Mouse (Mus musculus) heart, embryonic 10.5 days (tissue): ENCODE data around the gene Adgrg5. TPM values are rescaled to one million over a fixed set of nuclear protein-coding genes. Genes with fewer than 3 reads are reported as not detected.
A peak's percentile ranks its signal among the peaks of the same experiment; 100 is the strongest.

Experiments
- DNase-seq: peaks from one replicate; pipeline ENCODE4 v3.0.0-alpha.2; 2017; ENCODE audit warnings: low spot score
- H3K27ac ChIP-seq: fragments of 300-500 bp; sonication (generic); 2 replicates; pipeline ENCODE4 v1.5.1; 2016; ENCODE audit warnings: mild to moderate bottlenecking
- H3K27me3 ChIP-seq: fragments of 300-500 bp; sonication (generic); 2 replicates; pipeline ENCODE4 v1.6.1; 2016; ENCODE audit warnings: mild to moderate bottlenecking; ENCODE audit not compliant: poor library complexity, insufficient read depth, severe bottlenecking
- H3K36me3 ChIP-seq: fragments of 300-500 bp; sonication (generic); 2 replicates; pipeline ENCODE4 v1.6.1; 2016; ENCODE audit warnings: mild to moderate bottlenecking, moderate library complexity
- H3K4me1 ChIP-seq: fragments of 300-500 bp; sonication (generic); 2 replicates; pipeline ENCODE4 v1.6.1; 2016; ENCODE audit warnings: mild to moderate bottlenecking
- H3K4me3 ChIP-seq: fragments of 300-500 bp; sonication (generic); 2 replicates; pipeline ENCODE4 v1.5.1; 2016; ENCODE audit warnings: mild to moderate bottlenecking, moderate library complexity
- H3K9me3 ChIP-seq: fragments of 300-500 bp; sonication (generic); 2 replicates; pipeline ENCODE4 v1.6.1; 2016; ENCODE audit warnings: mild to moderate bottlenecking, moderate library complexity
- WGBS: fragments of 180-500 bp; shearing (Covaris S2); methylation state at CpG from one replicate; pipeline ENCODE4 v1.1.7; 2016; 5-methylcytosine and 5-hydroxymethylcytosine counted together
- polyA plus RNA-seq: library from polyadenylated mRNA; unstranded; fragments of >200 nt; fragmentation: Nextera tagmentation; extraction: Ambion mirVana; gene quantifications from 2 replicates; pipeline ENCODE4 v1.2.1, GENCODE M21; 2016

Gene Adgrg5
- polyA plus RNA-seq = 0.69 and 0.79 TPM in 2 replicates

GRCm38 (mm10) chr8:94923405-94923804 is at the start of gene Adgrg5:
TSS of gene Adgrg5 (plus strand) at chr8:94923694.
- H3K4me1 ChIP-seq = peaks cover 19% of the 10 kb centered on the region
- DNase-seq = no peak
- peak within 1 kb of the TSS; percentile 70 for H3K27ac ChIP-seq
- no peaks in the 10 kb centered on the region for H3K36me3 ChIP-seq
- 47% methylated on average over 8 of the region's 8 CpGs for WGBS
- H3K27me3 ChIP-seq = peaks cover 4% of the 10 kb centered on the region; the same call in 1 of the 2 replicates
- H3K9me3 ChIP-seq = no peaks in the 10 kb centered on the region
- no peak within 1 kb of the TSS for H3K4me3 ChIP-seq

DNA sequence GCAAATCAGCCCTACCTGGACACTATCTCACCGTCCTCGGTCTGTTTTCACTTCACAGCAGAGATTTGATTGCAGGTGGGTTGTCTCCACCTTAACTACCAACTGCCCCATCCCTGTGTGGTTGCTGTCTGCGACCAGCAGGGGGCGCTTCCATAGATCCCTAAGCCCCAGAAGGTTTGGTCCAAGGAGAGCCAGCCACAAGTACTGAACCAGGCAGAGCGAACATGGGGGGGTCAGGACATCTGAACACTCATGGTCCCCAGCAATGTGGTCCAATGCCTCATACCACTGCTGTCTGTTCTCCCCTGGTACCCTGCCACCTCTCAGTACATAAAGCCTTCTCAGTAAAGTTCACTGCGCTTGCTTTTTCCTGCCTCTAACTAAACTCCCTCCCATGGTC is 49.1 kb upstream of the Adgrg5 start:
- Histone ChIP-seq H3K27me3 (peaks cover 5% of the 10 kb centered on the region; the same call in 1 of the 2 replicates), H3K27ac (peak overlapping the region; percentile 91), H3K9me3 (no peaks in the 10 kb centered on the region), H3K4me3 (peak overlapping the region; percentile 88), H3K36me3 (peaks cover 12% of the 10 kb centered on the region), H3K4me1 (peaks cover 74% of the 10 kb centered on the region)
- DNase-seq = peak; percentile 88
- WGBS = 8% methylated on average over 6 of the region's 6 CpGs

DNA sequence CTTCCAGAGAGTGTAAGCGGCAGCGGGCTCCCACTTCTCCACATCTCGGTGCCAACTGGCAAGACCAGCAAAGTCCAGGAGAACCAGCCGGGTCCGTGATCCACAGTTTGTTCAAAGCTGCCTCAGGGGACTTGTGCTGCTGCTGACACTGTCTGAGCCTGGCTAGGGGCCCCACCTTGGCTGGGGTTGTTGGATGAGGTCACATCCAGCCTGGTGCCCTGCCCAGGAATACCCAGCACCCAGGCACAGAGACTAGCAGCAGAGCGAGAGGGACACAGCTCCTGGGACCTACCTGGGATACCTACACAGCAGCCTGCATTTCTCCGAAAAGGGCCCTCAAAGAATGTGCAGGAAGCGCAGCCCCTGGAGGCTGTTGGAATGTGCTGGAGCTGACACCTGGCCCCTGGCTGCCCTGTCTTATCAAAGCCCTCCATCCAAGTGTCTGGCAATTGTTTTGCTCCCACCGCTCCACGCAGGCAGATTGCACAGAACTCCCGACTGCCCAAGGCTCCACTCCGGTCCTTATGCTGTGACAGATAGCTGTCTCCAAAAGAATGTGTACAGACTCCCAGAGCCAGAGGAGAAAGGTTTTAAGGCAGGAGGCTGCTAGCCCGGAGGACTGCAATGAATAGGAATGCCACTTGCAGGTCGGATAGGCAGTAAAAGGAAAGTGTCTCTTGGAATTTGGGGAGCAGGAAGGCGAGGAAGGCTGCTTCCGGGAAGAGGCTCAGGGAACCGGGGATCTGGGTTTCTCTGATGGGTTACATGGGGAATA is 48.2 kb upstream of the Adgrg5 start:
- no peak for DNase-seq
- H3K4me1 ChIP-seq = peaks cover 65% of the 10 kb centered on the region
- WGBS = 6% methylated on average over 17 of the region's 17 CpGs
- peaks cover 5% of the 10 kb centered on the region; the same call in 1 of the 2 replicates for H3K27me3 ChIP-seq
- no peaks in the 10 kb centered on the region for H3K9me3 ChIP-seq
- peak overlapping the region; percentile 91 for H3K27ac ChIP-seq
- H3K4me3 ChIP-seq = peak overlapping the region; percentile 88
- H3K36me3 ChIP-seq = peaks cover 2% of the 10 kb centered on the region; the same call in 1 of the 2 replicates

GRCm38 (mm10) chr8:94875871-94876150 is 47.7 kb upstream of the Adgrg5 start:
- H3K4me1 ChIP-seq = peaks cover 62% of the 10 kb centered on the region
- peak overlapping the region; percentile 88 for H3K4me3 ChIP-seq
- peak overlapping the region; percentile 91 for H3K27ac ChIP-seq
- under 1% methylated on average over 20 of the region's 20 CpGs for WGBS
- H3K36me3 ChIP-seq = no peaks in the 10 kb centered on the region
- peaks cover 5% of the 10 kb centered on the region; the same call in 1 of the 2 replicates for H3K27me3 ChIP-seq
- no peaks in the 10 kb centered on the region for H3K9me3 ChIP-seq
- DNase-seq = no peak

GRCm38 (mm10) chr8:94876197-94876730 is 47.2 kb upstream of the Adgrg5 start, which contains the start of gene Dok4:
TSS of gene Dok4 (minus strand) at chr8:94876330.
- peaks cover 5% of the 10 kb centered on the region; the same call in 1 of the 2 replicates for H3K27me3 ChIP-seq
- peak; percentile 97 for DNase-seq
- H3K9me3 ChIP-seq = no peaks in the 10 kb centered on the region
- peak within 1 kb of the TSS; percentile 91 for H3K27ac ChIP-seq
- H3K36me3 ChIP-seq = no peaks in the 10 kb centered on the region
- WGBS = under 1% methylated on average over 34 of the region's 37 CpGs
- peaks cover 60% of the 10 kb centered on the region for H3K4me1 ChIP-seq
- H3K4me3 ChIP-seq = peak within 1 kb of the TSS; percentile 88

- H3K27ac ChIP-seq = peak overlapping the region; percentile 91
- H3K36me3 ChIP-seq = no peaks in the 10 kb centered on the region
- peaks cover 5% of the 10 kb centered on the region; the same call in 1 of the 2 replicates for H3K27me3 ChIP-seq
- no peak for DNase-seq
- H3K4me1 ChIP-seq = peaks cover 55% of the 10 kb centered on the region
- H3K9me3 ChIP-seq = no peaks in the 10 kb centered on the region
- peak overlapping the region; percentile 88 for H3K4me3 ChIP-seq
- WGBS = 42% methylated on average over 3 of the region's 3 CpGs
Measured at GRCm38 (mm10) chr8:94876820-94877219, 46.7 kb upstream of the Adgrg5 start.

DNA sequence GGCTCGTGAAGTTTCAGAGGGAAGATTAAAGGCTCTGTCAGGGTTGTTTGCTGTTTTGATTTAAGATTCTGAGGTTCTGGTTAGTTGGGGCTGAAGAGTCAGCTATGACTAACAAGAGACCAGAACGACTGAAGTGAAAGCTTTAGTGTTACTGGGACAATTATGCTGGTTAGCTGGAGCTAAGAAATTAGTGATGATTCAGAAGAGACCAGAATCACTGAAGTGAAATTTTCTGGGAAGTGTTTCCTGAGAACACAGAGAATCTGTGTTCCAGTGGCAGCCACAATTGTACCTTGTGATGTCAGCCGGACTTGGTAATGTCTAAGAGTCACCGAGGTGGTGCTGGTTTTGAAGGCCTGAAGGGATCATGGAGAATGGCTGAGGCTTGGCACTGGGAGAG is 42.8 kb upstream of the Adgrg5 start:
- Histone ChIP-seq H3K27me3 (no peaks in the 10 kb centered on the region), H3K4me1 (peaks cover 20% of the 10 kb centered on the region), H3K36me3 (no peaks in the 10 kb centered on the region), H3K4me3 (no peak overlapping the region), H3K9me3 (no peaks in the 10 kb centered on the region), H3K27ac (no peak overlapping the region)
- no peak for DNase-seq
- WGBS = 60% methylated on average over 4 of the region's 4 CpGs

- peak overlapping the region; percentile 54; the same call in 1 of the 2 replicates for H3K27ac ChIP-seq
- no peaks in the 10 kb centered on the region for H3K9me3 ChIP-seq
- H3K36me3 ChIP-seq = no peaks in the 10 kb centered on the region
- DNase-seq = no peak
- H3K27me3 ChIP-seq = no peaks in the 10 kb centered on the region
- H3K4me3 ChIP-seq = peak overlapping the region; percentile 22; the same call in 1 of the 2 replicates
- 37% methylated on average over 14 of the region's 14 CpGs for WGBS
- H3K4me1 ChIP-seq = peaks cover 28% of the 10 kb centered on the region
Measured at GRCm38 (mm10) chr8:94888383-94889036, 35.0 kb upstream of the Adgrg5 start.

- peak overlapping the region; percentile 81 for H3K27ac ChIP-seq
- 18% methylated on average over 2 of the region's 2 CpGs for WGBS
- 0 out of 2 replicates have a peak overlapping the region, but pooled peaks have one; percentile 0 for H3K4me3 ChIP-seq
Measured at GRCm38 (mm10) chr8:94892917-94893316, 30.6 kb upstream of the Adgrg5 start.

GRCm38 (mm10) chr8:94899262-94899661 is 24.2 kb upstream of the Adgrg5 start:
- Histone ChIP-seq H3K9me3 (no peaks in the 10 kb centered on the region), H3K27me3 (no peaks in the 10 kb centered on the region), H3K36me3 (peaks cover 24% of the 10 kb centered on the region), H3K4me3 (peak overlapping the region; percentile 52), H3K4me1 (peaks cover 63% of the 10 kb centered on the region), H3K27ac (peak overlapping the region; percentile 92)
- WGBS = 4% methylated on average over 11 of the region's 11 CpGs
- peak; percentile 94 for DNase-seq

More at GRCm38 (mm10) chr8:94892917-94893316, 30.6 kb upstream of the Adgrg5 start:
- H3K4me1 ChIP-seq = peaks cover 41% of the 10 kb centered on the region
- H3K27me3 ChIP-seq = no peaks in the 10 kb centered on the region
- no peaks in the 10 kb centered on the region for H3K9me3 ChIP-seq
- peak; percentile 87 for DNase-seq
- H3K36me3 ChIP-seq = no peaks in the 10 kb centered on the region

DNA sequence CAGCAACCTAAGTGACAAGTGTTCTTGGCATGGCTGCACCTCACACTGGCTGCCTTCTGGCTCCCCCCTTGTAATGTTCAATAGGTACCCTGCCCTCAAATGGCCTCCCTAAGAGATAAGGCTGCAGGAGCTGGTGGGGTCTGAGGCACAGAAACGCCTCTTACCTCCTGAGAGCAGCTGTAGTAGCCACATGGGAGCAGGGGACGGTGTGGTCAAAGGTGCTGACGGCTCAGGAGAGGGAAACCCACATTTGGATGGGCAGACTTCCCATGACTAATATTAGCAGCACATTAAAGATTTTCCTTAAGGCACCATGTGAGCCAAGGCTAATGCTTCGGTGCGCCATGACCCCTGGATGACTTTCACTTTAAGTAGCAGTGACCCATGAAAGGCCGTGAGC is 22.9 kb upstream of the Adgrg5 start:
- H3K27ac ChIP-seq = peak overlapping the region; percentile 92

GRCm38 (mm10) chr8:94901031-94901430 is 22.5 kb upstream of the Adgrg5 start:
- WGBS = 4% methylated on average over 5 of the region's 5 CpGs
- Histone ChIP-seq H3K4me3 (peak overlapping the region; percentile 33), H3K36me3 (peaks cover 42% of the 10 kb centered on the region), H3K27me3 (no peaks in the 10 kb centered on the region), H3K27ac (peak overlapping the region; percentile 92), H3K4me1 (peaks cover 73% of the 10 kb centered on the region), H3K9me3 (no peaks in the 10 kb centered on the region)
- peak; percentile 93 for DNase-seq

More for the DNA sequence above, 22.9 kb upstream of the Adgrg5 start:
- H3K4me1 ChIP-seq = peaks cover 69% of the 10 kb centered on the region
- H3K4me3 ChIP-seq = peak overlapping the region; percentile 33
- 3% methylated on average over 6 of the region's 6 CpGs for WGBS
- H3K9me3 ChIP-seq = no peaks in the 10 kb centered on the region
- peaks cover 38% of the 10 kb centered on the region for H3K36me3 ChIP-seq
- peak; percentile 85 for DNase-seq
- H3K27me3 ChIP-seq = no peaks in the 10 kb centered on the region

DNA sequence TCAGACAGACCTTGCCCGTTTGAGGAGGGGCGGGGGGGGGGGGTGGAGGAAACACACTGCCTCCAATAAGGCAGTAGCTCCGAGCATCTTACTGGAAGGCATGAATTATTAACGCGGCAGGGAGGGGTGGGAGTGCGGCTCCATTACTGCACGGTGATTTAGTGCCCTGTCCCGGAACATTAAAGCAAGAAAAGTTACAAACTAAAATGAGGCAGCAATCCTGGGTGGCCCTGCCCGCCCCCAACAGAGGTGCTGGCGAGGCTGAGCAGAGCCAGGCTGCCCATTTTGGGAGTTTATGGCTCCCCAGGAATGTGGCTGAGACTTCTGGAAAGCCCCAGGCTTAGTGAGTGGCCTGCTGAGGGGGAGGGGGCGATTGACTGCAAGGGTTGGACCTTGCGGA is 19.8 kb upstream of the Adgrg5 start:
- peaks cover 66% of the 10 kb centered on the region for H3K36me3 ChIP-seq
- WGBS = 68% methylated on average over 12 of the region's 12 CpGs
- H3K27ac ChIP-seq = peak overlapping the region; percentile 64
- no peaks in the 10 kb centered on the region for H3K9me3 ChIP-seq
- peaks cover 73% of the 10 kb centered on the region for H3K4me1 ChIP-seq
- no peak overlapping the region for H3K4me3 ChIP-seq
- H3K27me3 ChIP-seq = no peaks in the 10 kb centered on the region
- no peak for DNase-seq
